Mouse (Mus musculus) spleen, adult 18-20 months (tissue): ENCODE measurements around the gene Tcf7.

Experiments
- DNase-seq, 2 experiments: peaks; one replicate each; pipeline ENCODE4 v3.0.0; 2022; ENCODE audit warnings: mixed read lengths in 2 of 2

Gene Tcf7

DNA sequence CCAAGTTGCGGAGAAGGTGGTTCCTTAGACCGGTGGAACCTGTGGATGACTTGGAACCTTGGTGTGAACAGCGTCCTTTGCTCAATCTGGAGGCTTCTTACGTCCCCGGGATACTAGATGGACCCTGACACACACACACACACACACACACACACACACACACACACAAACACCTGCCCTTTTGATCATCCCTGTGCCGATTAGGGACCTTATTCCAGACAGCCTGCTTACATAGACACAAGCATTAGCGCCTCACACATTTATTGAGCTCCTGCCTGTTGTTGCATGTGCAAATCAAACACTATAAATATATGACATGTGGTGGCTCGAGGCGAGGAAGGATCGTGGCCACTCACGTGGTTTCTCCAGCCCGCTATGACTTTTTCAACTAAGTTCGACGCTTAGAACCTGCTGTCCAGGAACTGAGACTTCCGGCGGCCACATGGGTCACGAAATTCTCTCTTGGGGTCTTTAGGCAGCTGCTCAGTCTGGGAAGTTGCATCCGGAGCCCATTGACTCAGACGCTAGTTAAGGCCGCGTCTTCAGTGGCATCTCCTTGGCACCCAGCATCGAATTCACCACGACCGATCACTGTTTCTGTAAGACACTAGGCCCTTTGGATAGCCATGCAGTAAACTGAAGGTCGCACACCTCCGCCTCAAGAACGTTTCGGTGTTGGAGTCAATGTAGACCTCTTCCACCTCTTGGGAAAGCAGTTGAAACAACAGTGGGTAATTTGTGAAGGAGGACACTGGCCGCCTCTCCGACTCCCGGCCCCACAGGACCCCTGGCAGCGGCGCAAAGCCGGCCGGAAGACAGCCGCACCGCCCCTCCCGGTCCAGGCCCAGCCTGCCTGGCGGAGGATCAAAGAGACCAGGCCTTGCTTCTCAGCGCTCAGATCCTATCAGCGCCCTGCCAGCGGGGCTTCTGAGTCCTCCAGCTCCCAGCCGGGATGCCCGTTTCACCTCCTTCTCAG is 1.1 kb upstream of the Tcf7 start:
- DNase-seq: no peak

DNA sequence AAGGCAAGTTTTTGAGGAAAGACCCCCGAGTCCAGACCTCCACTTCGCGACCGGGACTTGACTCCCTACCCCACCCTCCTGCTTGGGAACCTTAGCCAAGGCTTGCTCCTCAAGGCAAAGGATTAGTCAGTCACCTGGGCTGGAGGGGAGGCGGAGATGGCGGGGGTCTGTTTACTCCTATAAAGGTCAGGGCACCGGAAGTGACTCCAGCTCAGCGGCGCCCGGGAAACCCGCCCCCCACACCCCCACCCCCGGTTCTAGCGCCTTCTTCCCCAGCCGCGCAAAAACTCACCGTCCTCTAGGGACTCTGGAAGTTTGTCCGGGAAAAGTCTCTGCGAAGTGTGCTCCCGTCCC is 417 bp downstream of the Tcf7 start:
- no peak for DNase-seq

DNA sequence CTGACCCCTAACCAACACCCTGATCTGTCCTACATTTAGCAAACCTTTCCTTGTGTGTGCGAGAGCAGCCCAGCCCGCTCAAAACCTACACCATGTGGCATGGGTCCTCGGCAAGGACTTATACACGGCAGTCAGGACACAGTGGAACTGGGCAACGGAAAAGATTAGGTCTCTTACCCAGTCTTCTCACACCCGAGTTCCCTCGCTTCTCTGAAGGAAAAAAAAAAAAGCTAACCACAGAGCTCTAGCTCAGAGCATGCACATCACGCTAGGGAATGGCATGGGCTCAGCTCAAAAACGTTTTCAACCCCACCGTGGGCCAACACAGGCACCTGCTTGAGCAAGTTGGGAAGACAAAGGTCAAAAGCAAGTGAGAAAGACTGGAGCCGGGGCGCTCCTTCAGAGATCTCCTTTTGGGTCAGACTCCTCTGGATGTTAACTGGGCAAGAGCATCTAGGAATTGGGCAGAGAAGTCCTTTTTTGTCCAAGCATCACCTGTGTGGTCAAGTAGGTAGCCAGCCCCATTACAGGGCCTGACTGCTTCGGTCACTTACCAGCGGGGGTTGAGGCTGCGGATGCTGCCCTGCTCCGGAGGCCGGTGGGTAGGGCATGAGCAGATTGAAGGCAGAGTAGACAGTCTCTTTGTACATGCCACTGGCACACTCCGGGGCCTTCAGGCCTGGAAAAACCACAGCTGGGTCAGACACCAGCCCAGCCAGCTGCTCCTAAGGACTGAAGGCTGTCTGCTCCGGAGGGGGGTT is 1.1 kb downstream of the Tcf7 start:
- DNase-seq: no peak

DNA sequence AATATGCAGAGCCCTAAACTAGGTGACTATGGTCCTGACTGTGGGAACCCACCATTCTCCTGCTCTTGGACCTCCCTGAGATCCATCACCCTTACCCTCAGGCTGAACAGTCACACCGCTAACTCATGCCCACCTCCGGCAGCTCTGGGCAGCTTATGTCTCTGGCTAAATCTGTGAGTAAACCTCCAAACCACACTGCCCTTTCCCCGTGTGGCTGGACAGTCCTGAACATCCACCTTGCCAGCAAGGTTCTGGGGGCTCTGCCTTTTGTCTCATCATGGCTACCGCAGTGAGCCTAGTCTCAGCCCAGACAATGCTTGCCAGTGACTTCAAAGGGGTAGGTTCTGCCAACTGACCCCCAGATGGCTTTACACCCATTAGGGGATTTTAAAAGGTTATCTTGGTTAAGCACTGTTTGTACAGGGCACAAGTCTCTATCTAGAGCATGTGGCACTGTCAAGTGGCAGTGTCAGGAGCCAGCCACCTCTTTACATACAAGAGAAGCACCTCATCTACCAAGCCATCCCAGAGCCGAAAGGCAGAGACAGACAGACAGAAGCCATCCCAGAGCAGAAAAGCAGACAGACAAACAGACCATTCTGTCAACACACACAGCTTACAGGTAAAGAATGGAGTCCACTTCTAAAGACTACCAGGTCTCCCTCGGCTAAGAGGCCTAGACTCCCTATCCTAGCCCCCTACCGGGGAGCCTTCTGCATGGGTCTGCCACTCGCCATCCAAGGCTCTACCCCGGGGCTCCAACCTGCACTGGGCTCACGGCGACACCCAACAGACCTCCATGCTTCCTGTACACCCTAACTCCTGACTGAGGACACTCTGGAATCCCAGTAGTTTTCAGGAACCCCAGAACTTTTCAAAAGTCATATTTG is 2.0 kb downstream of the Tcf7 start:
- no peak for DNase-seq

DNA sequence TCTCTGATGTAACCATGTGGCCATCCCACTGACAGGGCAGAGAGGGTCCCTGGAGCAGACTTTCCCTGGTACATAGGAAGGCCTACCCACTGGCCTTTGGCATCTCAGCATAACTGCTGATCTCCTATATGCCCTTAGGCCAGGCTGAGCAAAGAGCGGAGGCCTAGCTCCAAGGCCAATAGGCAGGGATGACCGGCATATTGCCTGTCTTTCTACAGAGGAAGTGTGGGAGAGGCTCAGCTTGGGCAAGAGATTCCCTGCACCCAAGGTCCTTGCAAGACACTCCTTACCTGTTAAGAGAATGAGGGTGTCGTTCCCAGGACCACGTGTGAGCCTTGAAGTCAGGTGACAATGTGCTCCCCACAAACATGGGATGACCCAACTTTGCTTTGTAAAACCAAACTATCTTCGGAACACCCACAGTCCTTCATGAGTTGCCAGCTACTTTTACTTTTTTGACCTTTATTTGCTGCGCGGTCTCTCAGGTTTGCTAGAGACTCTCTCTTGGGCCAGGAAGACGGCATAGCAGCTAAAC is 3.1 kb downstream of the Tcf7 start:
- DNase-seq: no peak

DNA sequence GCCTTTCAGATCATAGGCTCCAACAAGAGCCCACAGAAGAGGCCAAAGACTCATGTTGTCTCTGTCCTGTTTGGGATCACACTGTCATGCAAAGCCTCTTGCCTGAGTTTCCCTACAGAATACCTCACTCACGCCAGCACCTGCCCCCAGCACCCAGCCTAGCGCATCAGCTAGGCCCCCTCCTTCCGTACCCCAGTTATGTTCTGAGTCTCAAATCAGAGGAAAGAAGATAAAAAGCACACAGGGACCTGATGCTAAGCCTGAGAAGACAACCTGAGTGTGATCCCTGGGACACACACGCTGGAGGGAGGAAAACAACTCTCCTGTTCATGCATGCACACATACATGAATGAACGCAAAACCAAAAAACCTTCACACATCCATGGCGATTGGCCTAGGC is 3.8 kb downstream of the Tcf7 start:
- DNase-seq: no peak

DNA sequence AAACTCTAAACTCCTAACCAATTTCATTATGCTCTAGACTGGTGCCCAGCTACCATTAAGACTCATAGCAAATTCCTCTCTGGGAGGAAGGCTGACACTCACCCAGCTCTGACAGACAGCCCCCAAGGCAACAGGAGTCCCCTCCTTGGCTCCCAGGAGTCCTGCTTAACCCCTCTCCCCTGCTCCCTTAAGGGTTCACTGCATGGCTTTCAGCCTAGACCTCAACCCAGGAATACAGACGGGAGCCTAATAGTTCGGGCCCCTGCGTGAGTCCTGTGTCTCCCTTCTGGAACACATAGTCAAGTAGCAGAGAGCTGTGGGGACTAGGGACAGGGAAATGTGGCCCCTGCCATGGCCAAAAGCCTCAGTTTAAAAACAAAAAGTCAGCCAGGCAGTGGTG is 4.7 kb downstream of the Tcf7 start:
- no peak for DNase-seq

DNA sequence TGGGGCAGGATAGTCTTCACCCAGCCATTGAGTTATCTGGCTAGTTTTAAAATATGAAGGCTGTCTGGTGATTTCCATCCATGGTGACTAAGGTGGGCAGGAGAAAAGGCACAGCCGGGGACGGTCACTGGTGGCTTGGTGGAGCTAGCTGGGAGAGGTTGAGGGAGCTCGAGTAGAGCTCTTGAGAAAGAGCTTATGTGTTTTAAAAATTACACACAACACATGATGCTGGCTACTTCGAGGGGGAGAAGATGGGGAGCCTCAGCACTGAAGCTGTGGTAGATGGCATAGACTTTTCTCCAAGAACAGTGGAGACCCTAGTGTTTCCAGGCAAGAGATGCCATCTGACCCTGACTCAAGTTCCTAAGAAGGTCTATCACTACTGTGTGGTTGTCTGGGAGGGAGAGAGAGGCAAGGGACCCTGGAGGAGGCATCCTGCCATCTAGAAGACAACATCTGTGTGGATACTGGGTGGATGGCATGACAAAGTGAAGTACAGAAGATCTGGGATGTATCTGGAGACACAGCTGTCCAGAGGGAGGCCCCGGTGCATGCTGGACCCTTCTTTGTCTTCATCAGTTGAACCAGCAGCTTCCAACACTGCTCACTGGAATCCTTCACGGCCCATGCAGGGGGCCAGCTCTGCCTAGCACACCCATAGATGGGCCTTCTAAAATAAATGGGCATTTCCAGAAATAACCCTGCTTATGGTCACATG is 5.2 kb downstream of the Tcf7 start:
- DNase-seq: no peak

DNA sequence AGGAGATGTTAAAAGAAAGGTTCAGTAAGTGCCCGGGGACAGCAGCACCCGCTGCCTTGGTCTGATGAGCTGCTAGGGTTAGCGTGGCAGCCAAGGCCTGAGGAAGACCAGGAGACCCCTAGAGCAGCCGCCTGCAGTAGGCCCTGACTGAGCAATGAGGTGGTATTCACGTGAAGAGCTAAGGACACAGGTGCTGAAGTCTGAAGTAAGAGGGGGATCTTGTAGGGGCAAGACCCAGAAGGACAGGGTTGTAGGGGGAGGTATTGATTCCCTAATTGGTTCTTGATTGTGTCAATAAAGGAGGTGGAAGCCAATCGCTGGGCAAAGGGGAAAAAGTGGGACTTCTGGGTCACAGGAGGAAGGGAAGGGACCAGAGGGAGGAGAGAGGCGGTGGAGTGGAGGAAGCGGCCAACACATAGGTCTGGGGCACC is 5.8 kb downstream of the Tcf7 start:
- no peak for DNase-seq

DNA sequence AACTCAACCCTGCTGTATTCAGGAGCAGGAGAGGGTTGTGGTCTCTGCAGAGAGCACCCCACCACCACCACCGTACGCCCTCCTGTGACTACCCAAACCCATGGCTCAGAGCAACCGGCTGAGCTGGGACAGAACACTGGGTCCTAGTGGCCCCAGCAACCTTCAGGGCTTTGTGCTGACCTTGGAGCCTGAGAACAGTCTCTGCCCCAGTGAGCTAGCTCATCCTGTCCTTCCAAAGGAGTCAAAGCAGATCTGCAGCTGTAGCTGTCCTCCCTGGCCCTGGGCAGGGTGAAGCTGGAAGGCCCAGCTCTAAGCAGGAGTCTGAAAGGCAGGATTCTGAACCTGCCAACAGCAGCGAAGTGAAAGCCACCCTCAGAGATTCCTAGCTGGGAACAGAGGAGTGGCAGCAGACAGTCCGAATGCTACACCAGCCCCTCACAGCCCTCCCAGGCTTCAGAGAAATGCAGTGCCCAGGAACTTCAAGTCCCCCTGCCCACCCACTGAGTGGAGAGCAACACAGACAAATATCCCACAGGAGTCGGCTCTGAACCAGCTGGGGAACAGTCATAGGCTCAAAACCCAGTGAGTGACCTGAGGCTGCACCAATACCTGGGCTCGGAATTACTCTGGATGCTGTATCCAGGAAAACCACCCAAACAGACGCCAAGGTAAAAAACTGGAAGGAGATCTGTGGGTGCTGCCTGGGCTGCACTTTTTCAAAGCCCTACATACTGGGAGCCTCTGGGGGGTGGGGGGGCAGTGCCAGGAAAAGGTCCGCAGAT is 6.8 kb downstream of the Tcf7 start:
- DNase-seq: no peak

DNA sequence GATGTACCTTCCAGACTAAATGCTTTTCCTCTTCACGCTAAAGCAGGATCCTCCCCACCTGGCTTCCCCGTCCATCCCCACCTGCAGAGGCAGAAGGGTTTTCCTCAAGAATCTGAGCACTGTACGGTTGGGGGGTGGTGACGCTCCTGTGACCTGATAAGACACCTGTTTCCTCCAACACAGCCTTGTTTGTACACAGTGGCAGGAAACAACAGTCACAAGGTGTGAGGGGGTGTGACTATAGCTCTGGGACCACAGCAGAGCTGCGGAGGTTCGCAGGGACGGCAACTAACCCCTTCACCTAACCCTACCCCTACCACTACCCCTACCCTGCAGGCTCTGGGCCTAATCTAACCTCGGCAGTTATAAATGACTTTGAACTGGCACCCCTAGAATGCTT is 7.4 kb downstream of the Tcf7 start:
- no peak for DNase-seq

DNA sequence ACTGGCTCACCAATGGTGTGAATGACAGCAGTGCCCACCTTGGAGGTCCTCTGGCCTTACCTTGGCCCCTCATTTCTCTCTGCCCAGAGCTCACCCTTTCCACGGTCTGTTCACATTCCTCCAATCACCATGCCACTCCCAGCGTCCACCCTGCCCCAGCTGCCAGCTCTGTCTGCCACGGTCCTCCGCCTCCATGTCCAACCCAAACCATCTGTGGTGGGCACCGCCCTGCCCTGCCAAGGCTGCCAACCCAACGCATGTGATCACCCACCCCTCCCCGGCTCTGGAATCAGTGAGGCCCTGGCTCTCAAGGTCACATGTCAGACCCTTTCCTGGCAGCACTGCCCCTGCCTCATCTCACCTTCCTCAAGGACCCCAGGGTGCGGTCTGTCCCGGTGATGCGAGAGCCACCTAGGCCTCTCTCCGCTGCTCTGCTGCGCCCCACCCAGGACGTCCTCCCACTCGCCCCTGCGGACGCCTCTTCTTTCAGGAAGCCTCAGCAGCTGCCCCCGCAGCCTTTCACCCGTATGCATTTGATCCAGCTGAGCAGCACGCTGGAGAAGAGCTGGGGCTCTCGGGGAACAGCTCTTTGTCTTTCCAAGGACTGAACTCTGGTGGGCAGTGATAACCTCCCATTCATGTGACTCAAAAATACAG is 8.2 kb downstream of the Tcf7 start:
- DNase-seq: no peak

DNA sequence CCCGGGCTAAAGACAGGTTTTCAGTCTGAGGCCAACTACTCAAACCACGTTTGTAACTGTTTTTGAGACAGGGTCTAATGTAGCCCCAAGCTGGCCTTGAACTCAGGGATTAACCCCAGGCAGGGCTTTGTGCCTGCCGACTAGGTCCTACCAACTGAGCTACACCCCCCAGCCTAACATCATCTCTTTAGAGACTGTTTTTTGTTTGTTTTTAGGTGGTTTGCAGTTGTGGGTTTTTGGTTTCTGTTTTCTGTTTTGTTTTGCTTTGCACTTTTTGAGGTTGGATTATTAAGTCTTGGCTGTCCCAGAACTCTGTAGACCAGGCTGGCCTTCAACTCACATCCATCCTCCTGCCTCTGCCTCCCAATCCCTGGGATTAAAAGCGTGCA is 8.9 kb downstream of the Tcf7 start:
- no peak for DNase-seq

DNA sequence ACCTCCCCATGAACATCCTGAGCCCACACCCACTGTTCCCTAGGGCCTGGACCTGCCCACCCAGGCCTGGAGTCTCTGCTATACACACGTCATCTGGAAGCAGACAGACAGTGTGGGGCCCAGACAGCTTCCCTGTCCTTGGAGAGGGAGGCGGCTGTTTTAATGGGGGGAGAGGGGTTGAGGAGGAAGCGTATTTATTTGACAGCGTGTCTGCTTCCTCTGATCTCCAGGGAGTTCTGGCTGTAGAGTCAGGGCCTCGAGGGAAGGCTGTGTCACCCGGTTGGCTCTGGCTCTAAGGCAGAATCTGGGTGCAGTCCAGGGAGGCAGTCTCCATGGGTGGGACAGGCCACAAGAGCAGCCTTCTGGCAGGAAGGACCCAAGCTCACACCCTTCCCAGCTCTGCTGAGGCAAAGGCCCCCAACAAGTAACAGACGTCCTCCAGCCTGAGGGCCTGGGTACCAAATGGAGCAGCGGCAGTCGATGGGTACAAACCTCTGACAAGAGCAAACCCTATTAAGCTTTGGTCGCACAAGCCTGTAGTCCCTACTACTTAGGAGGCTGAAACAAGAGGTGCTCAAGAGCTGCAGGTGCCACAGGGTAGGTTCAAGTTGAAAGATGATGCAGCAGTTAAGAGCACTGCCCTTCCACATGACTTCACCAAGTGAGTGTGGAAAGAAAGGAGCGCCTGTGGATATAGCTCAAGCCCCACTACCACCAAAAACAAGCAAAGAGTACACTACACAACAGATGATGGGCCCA is 9.5 kb downstream of the Tcf7 start:
- DNase-seq: no peak

DNA sequence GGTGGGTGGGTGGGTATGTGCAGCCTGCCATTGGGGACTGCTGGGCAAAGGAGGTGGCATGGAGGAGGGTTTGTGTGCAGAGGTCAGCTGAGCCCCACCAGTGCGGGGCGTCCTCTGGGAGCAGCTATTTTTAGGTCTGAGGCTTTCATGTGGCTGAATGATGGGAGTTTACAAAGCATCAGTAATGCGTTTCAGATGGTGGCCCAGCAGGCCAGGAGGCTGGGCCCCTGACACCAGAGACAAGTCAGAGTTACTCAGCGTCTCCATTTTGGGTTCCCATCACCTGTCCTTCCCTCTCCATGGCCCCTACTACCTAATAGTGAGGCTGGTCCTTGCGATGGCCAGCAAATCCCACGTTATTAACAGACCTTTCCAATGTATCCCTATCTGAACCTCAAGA is 10.2 kb downstream of the Tcf7 start:
- no peak for DNase-seq

DNA sequence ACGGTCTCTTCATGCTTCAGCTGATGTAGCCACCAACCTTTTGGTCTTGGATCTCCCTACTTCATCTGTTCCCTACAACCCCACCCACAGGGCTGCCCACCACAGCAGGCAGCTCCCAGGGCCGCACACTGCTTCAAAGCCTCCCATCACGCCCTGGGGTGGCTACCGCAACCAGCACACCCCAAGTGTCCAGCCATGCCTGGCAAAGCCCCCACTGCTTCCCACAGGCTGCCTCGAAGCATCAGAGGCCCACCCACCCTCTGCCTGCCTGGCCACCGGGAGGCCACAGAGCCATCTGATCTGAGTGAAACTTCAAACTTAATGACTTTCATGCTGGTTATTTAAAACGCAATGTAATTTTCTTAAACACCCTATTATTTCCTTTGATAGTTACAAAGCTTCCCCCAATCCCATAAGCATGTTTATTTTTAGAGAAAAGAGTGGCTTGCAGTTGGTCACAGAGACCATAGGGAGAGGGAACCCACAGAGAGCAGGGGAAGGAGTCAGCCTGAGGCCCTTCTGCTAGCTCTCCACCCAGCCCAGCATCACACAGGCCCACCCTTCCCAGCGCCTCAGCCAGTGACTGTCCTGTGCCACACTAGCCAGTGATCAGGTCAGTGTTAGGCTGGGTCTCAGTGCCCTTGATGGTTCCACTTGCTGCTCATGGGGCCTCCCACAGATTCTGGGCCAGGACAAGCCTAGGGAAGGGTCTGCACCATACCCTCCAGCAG is 10.9 kb downstream of the Tcf7 start:
- DNase-seq: no peak

DNA sequence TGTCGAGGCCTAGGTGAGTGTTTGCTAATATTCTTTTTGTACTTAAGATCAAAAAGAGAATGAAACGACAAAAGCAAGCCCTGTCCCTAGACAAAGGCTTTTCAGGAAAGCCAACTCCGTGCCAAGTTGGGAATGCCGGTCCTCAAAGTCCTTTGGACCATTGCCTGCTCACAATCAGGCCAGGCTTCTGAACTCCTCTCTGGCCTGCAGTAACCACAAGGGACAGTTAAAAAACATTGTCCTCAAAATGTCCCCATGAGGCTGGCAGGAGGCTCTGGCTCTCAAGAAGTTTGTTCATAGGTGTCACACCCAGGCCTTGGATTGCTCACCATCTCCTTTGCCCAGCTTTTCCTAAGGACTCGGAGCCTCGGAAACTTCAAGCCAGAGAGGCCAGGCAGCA is 13.0 kb downstream of the Tcf7 start:
- no peak for DNase-seq

DNA sequence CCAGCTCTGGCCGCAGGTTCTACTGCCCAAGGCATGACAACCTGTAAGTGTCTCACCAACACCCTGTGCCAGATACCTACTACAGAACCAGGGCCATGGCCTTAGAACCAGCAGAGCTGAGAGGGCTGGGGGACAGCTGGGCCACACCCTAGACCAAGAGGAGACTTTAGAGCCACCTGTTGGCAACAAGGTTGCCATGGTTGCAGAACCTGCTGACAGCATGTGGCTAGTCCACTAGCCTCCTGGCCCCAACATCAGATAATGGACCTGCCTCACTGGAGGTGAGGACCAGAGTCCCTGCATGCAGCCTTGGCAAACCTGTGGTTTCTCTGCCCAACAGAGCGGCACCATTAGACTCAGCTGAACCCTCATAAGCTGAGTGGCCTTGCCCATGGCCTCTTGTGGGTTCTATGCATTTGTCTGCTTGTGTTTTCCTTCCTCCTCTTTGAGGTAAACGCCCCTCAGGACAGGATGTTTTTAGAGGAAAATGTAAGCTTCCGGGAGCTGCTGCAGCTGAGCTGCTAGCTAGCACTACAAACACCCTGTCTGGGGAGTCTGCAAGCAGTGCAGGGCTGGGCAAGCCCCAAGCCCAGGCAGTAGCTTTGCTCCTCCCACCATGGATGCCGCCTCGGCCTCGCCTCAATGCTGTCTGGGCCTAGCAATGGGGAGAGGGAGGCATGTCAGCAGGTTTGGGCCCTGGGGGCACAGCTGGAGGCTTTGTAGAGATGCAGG is 14.5 kb downstream of the Tcf7 start:
- DNase-seq: peak in 1 of 2 experiments; percentile 42

DNA sequence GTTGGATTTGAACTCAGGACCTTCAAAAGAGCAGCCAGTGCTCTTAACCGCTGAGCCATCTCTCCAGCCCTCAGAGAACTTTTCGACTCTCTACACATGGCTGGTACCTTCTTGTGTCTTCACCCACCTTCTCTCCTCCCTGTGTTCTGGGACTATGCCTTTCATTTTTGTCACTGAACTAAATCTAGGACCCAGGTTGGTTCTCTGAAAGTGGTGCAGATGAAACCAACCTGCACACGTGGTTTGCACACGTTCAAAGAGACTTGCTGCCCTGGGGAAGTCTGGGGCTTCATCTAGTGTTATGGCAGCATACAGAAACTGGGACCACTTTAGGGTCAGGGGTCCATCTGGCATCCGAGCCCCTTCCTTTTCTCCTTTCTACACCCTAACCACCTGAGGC is 15.5 kb downstream of the Tcf7 start:
- no peak for DNase-seq
